1 mouse cellular context compared by ENCODE assay signal in genomic region chr1:180542712-180543371, GRCm38 (mm10).
A peak's percentile ranks its signal among the peaks of the same experiment; 100 is the strongest.
TF ChIP-seq lines count a peak whose summit lies in the region.

No protein-coding gene starts in this region.

TF ChIP-seq in CH12.LX, 34 proteins besides CTCF, POLR2A, EP300 and RAD21:
- TF ChIP-seq ZNF384 (IDR thresholded peaks at IDR 0.05; ENCODE audit: low read depth, low read length) (peak; percentile 70; the same call in 1 of the 2 replicates), BHLHE40 (IDR thresholded peaks at IDR 0.05; ENCODE audit: low read depth, low read length) (no peak)
TF ChIP-seq in CH12.LX: peak in this region for 1.
